Mouse (Mus musculus) adrenal gland, adult 2 months (tissue): ENCODE data around the gene Ggct. TPM values are rescaled to one million over a fixed set of nuclear protein-coding genes. Genes with fewer than 3 reads are reported as not detected.

ENCODE experiments used
- DNase-seq: peaks from one replicate; pipeline ENCODE4 v3.0.0; 2021
- polyA plus RNA-seq: library from polyadenylated mRNA; depleted of rRNA; stranded (reverse); fragments of >200 nt; gene quantifications from 2 replicates; pipeline ENCODE4 v1.2.3, GENCODE M21; 2012; rRNA removed
- total RNA-seq, 2 experiments: library from RNA; stranded (reverse); gene quantifications; 2 replicates each; pipeline ENCODE4 v1.2.3; 2021

The Ggct gene
- total and polyA plus RNA-seq, 3 experiments = 0.97 to 6.4 (median 6.2) TPM

DNA sequence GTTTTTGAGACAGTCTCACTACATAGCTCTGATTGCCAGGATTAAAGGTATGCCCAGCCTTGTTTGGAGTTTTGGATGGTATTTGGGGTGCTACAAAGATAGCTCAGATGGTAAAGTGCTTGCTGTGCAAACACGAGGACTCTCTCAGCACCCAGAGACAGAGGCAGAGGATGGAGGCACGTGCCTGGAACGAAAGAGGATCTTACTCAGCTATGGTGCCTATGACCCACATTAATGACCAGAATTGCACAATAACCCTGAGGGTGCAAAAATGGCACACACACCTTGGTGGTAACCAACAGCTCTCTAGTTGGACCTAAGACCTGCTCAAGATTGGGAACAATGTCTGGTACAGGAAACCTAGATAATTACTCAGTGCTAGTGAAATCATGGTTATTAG, 40.2 kb downstream of the Ggct start:
- no peak for DNase-seq

DNA sequence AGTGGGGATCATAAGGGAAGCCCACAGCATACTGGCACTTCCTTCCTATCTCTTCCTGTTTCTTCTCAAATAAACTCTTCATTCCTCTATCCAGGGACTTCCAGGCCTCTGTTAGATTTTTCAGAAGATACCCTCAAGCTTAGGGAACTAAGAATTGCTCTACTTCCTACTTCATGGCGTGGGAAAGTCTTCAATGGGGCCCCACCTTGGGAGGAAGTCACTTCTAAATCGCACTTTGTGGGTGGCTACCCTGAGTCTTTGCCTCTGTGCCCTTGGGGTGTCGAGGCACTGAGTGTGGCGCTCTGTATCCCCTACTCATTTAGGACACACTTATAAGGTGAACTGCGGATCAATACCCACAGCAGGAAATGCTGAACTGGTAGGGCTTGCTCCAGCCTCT, 44.1 kb downstream of the Ggct start:
- DNase-seq = no peak

DNA sequence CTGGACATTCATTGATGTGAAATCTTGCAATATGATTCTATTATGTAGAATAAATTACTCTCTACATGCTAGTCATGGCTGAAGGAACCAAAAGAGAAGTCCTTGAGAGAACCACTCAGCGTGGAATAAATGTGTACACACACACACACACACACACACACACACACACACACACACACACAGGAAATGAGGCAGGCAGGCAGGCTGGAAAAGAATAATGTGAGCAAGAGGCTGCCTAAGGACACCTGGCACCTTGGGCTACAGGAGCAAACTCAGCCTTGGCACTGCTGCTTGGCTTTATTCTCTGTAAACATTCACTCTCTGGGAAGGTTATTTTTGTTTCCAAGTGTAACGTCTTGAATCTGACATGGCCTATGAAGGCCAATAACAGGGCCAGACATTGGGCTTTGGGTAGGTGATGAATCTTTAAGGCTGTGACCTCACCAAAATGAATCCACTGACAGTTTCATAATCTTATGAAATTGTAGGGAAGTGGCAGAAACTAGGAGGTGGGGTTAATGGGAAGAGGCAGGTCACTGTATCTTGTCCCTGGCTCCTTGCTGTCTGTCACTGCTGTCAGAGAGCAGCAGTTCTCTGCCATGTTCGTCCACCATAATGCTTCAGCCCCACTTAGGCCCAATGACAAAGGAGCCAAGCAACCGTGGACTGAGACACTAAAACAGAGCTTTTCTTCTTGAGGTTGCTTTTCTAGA, 46.4 kb downstream of the Ggct start:
- DNase-seq = no peak

DNA sequence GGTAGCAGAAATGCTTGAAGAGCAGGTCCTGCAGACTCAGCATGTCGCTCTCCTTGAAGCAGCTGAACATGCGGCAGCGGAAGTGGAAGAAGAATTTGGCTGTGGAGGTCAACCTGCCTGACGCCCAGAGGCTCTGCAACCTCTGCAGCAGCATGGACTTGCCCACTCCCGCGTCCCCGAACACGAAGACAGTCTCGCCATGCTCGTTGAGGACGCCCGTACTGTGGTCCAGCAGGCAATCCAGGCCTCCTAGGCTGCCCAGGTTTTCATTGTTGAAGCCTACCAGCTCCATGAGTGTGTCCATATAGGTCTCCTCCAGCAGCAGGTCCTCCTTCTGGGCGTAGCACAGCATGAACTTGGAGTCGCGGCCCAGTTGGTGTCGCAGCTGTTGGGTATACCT, 48.2 kb downstream of the Ggct start:
- DNase-seq = no peak

DNA sequence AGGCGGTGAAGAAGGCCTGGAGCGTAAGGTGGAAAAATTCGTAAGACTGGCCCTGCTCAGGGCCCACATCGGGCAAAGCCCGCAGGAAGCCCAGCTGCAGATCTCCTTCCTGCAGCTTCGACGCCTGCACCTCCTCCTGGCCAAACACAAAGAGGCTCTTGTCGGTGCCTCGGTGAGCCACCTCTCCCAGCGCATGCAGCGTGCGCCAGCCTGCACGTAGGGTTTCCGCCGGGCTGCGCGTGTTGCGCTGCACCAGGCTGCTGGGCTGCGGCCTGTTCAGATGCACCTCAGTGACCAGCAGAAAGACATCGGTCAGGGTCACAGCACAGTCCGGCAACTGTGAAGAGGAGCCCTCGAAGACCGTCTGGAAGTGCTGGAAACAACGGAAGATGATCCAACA, 49.0 kb downstream of the Ggct start:
- DNase-seq = no peak

DNA sequence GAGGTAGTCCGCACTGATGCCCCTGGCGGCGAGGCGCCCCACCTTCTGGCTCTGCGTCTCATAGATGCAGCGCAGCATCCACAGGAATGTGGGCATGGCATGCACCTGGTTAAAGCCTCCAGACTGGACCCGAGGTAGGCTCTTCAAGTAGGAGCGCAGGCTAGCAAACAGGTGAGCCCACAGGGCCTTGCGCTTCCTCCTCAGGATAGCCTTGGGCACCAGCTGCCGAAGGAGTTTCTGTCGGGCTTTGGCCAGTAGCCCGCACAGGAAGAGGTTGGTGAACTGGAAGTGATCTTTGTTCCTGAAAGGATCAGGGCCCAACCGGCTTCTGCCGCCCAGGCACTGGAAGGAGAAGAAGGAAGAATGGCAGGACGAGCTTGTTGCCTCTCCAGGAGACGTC, 49.5 kb downstream of the Ggct start:
- no peak for DNase-seq

DNA sequence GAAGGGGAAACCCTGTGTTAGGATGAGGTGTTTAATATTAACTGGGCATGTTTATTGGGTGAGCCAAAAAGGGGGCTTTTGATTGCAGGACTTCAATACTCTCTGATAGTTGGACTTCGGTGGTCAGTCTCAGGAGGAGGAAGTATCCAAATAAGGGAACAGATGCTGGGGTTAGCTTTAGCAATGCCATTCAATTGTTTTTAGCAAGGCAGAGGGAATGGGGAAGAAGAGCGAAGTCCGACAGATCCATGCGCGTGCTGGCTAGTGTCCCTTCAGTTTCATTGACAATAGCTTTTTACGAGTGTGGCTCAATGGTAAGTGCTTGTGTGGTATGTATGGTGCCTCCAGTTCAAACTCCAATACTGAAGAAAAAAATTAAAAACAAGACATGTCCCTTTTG, 51.6 kb downstream of the Ggct start:
- DNase-seq = no peak

DNA sequence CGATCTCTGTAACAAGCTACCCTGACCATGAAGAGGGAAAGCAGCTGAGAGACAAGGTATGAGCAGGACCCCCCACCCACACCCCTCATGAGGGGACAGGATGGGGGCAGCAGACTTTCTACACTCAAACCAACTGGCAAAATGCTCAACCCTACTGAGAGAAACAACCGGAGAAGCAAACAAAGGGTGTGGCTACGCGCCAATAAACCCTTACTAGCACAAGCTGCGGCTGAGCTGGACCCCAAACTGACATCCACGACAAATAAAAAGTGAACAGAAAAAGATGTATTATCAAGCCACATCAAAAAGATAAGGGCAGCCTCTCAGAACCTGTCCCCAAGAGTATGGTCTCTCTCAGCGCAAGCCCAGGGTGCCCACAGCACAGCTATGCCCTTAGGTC, 52.6 kb downstream of the Ggct start:
- DNase-seq = no peak

DNA sequence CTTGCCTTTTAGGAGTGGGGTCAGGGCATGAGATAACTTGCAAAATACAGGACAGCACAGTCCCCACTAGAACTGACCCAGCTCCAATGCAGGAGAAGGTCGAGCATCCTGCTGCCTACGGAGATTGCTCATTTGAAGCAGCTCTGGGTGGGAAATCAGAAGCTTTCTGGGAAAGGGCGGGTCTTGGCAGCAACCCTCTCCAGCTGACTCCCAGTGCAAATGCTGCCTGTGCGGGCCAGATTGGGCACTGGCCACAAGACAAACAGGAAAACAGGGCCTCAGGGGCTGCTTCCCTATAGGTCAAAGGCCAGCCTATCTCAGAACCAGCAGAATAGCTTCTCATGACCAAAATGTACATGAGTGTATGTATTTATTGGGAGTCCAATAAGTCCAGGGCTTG, 53.1 kb downstream of the Ggct start:
- peak; percentile 75 for DNase-seq

DNA sequence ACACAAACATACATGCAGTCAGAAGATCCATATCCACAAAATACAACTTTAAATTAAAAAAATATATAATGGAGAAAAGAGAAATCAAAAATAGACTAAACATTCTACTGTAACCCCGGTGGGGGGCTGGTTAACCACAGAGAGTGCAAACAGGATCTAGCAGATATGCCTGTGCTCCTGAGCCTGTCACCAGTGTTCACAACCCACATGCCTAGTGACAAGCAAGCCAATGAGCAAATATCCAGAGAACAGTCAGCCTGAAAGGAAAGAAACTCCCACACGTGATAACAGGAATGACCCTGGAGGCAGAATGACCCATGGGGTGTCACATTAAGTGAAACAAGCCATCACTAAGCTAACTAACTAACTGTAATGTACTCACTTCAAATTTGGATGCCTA, 56.3 kb downstream of the Ggct start:
- no peak for DNase-seq

DNA sequence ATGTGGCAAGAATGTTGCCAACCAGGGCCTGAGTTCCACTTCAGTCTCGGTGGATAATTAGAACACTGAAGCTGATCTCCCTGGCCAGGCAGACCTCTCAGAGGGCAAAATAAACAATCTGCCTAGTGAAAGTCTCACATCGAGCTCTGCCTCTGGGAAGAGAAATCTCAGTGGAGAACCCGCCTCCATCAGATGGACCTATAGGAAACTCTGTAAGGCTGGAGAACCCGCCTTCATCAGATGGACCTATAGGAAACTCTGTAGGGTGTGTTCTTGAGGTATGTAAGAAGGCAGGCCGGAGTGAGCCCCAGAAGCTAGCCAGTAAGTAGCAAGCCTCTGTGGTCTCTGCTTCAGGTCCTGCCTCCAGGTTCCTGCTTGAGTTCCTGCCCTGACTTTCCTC, 57.8 kb downstream of the Ggct start:
- no peak for DNase-seq

DNA sequence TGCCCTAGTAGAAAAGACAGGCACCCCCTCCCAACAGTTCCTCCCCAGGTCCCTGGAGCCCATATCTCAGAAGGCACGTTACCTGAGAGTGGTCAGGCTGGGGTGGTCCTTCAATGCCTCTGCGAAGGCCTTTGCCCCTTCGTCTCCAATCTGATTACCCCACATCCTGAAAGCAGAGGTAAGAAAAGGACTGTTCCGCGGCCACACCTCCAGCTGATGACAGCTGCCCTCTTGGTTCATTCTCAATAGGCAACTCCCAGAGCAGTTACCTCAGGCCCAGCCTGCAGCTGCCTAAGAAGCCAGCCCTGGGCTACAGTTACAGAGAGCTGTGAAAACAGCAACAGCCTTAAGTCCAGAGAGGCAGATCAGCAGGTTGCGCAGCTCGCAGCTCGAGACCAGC, 58.4 kb downstream of the Ggct start:
- DNase-seq = no peak

DNA sequence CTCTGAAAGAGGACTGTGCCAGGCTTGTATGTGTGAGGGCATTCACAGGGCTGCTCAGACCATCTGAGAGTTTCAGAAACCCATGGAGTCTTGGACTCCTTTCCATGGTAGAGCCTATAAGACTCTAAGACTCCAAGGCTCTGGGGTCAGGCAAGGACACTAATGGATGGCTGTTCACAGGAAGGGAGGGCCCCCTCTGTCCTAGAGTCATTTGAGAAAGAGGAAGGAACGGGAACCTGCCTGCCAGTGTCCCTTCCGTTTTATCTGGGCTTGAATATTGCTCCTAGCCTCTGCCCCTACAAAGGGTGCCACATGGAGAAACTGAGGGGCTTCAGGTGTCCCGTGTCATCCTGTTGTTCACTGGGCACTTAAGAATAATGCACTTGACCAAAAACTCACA, 58.9 kb downstream of the Ggct start:
- DNase-seq = no peak

DNA sequence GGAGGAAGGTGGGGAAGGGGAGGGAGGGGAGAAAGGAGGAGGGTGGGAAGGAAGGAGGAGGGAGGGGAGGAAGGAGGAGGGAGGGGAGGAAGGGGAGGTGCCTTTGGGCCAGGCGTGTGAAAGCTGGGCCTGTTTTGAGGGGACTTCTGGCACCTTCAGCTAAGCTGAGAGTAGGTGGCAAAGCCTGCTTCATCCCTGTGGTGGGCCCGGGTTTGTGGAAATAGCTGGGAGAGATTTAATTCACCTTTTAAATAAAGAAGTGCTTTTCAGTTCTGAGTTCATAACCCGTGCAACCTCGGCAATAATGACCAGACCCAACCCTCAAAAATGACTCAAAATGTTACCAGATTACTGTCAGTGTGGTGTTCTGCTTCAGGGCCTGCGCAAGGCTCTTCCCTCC, 59.5 kb downstream of the Ggct start:
- no peak for DNase-seq

Other genes starting within 250 kb of the Ggct start
- gene Znrf2, start 176.0 kb downstream of the Ggct start, total RNA-seq = 10 to 100 TPM; 39.2 to 54.0 TPM
- gene Znrf2, start 176.0 kb downstream of the Ggct start, polyA plus RNA-seq = 75.3 and 107 TPM in 2 replicates
- gene Nod1, start 20.3 kb downstream of the Ggct start, total RNA-seq = 10 to 100 TPM in 1 of 2 experiments, 1 to 10 TPM in 1; 9.2 to 13.1 TPM
- 24.8 and 28.8 TPM in 2 replicates for gene Nod1, start 20.3 kb downstream of the Ggct start, polyA plus RNA-seq
- gene Gars, start 45.1 kb upstream of the Ggct start, total RNA-seq = 10 to 100 TPM; 78.6 to 92.2 TPM
- 32.1 and 48.1 TPM in 2 replicates for gene Gars, start 45.1 kb upstream of the Ggct start, polyA plus RNA-seq
- gene Crhr2, start 140.1 kb upstream of the Ggct start, total RNA-seq = not detected
- 0.22 and 0.23 TPM in 2 replicates for gene Crhr2, start 140.1 kb upstream of the Ggct start, polyA plus RNA-seq
- 10 to 100 TPM in 1 of 2 experiments, 1 to 10 TPM in 1; 8.9 to 28.9 TPM for gene Inmt, start 182.1 kb upstream of the Ggct start, total RNA-seq
- gene Inmt, start 182.1 kb upstream of the Ggct start, polyA plus RNA-seq = 3.3 and 3.8 TPM in 2 replicates
- gene Mindy4, start 210.4 kb upstream of the Ggct start, total RNA-seq = 1 to 10 TPM; 2.9 to 5.6 TPM
- 5.5 and 5.9 TPM in 2 replicates for gene Mindy4, start 210.4 kb upstream of the Ggct start, polyA plus RNA-seq